Mouse (Mus musculus) lung, postnatal 0 days (tissue): ENCODE results near the gene Hba-x. TPM values are rescaled to one million over a fixed set of nuclear protein-coding genes. Genes with fewer than 3 reads are reported as not detected.

ENCODE experiments used
- ATAC-seq: fragments of 200-750 bp; cut with Nextera tagmentation; 2 replicates; pipeline ENCODE4 v1.8.0; 2017; ENCODE audit warnings: moderate library complexity
- DNase-seq: peaks from one replicate; pipeline ENCODE4 v3.0.0-alpha.2; 2016; ENCODE audit warnings: low spot score
- H3K27ac ChIP-seq: fragments of 300-500 bp; sonication (generic); 2 replicates; pipeline ENCODE4 v1.5.1; 2014; ENCODE audit warnings: antibody characterized with exemption, mild to moderate bottlenecking, low read length, mixed read lengths
- H3K27me3 ChIP-seq: fragments of 300-500 bp; sonication (generic); replicated peaks from 2 replicates; pipeline ENCODE4 v1.6.1; 2014; ENCODE audit warnings: low read length, mixed read lengths; ENCODE audit not compliant: insufficient read depth
- H3K36me3 ChIP-seq: fragments of 300-500 bp; sonication (generic); 2 replicates; pipeline ENCODE4 v1.6.1; 2014; ENCODE audit warnings: low read length, mixed read lengths; ENCODE audit not compliant: insufficient read depth
- H3K4me1 ChIP-seq: fragments of 300-500 bp; sonication (generic); 2 replicates; pipeline ENCODE4 v1.6.1; 2014; ENCODE audit warnings: antibody characterized with exemption, low read depth, low read length, mixed read lengths; ENCODE audit not compliant: insufficient read depth
- H3K4me2 ChIP-seq: fragments of 300-500 bp; sonication (generic); replicated peaks from 2 replicates; pipeline ENCODE4 v1.6.1; 2014; ENCODE audit warnings: low read depth, mild to moderate bottlenecking, low read length, moderate library complexity, mixed read lengths
- H3K4me3 ChIP-seq: fragments of 300-500 bp; sonication (generic); 2 replicates; pipeline ENCODE4 v1.5.1; 2014; ENCODE audit warnings: low read depth, low read length
- H3K9ac ChIP-seq: fragments of 300-500 bp; sonication (generic); replicated peaks from 2 replicates; pipeline ENCODE4 v1.6.1; 2014; ENCODE audit warnings: low read depth, mild to moderate bottlenecking
- H3K9me3 ChIP-seq: fragments of 300-500 bp; sonication (generic); 2 replicates; pipeline ENCODE4 v1.6.1; 2016; ENCODE audit warnings: low read length, mixed read lengths
- CTCF ChIP-seq: IDR thresholded peaks from 2 replicates; pipeline ENCODE4 v1.5.1; 2016; ENCODE audit warnings: antibody characterized with exemption, mild to moderate bottlenecking
- EP300 ChIP-seq: IDR thresholded peaks from 2 replicates; pipeline ENCODE4 v1.6.1; 2016; ENCODE audit warnings: antibody characterized with exemption, mild to moderate bottlenecking, control low read depth
- WGBS: fragments of 180-500 bp; shearing (Covaris S2); extraction: QIAGEN DNeasy Blood & Tissue Kit; methylation state at CpG from one replicate; pipeline ENCODE4 v1.1.7; 2014; 5-methylcytosine and 5-hydroxymethylcytosine counted together
- polyA plus RNA-seq: library from polyadenylated mRNA; unstranded; fragments of >200 nt; fragmentation: Nextera tagmentation; extraction: Ambion mirVana; gene quantifications from 2 replicates; pipeline ENCODE4 v1.2.1, GENCODE M21; 2015

Hba-x gene
- polyA plus RNA-seq, 1 experiment from 2014 or later: 5.0 TPM

DNA sequence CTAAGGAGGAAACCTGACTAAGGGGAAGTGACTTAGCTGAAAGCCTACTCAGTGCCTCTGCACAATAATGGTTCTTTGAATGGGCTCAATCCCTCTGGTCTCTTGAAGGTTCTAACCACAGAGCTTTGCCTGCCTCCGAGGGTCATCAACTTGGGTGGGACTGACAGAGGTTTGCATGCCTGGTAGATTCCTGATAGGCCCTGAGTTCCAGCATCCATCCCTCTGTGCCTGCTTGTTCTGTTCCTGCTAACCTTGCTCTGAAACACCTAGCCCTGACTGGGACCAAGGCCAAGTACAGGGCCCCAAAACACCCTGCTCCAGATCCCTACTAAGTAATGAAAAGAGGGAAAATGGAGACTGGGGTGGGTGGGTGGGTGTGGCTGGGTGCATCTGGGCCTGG, 27.3 kb downstream of the Hba-x start:
- TF ChIP-seq CTCF (no peak), EP300 (no peak)
- no peak overlapping the region for H3K27ac ChIP-seq
- H3K9me3 ChIP-seq: no peaks in the 10 kb centered on the region
- H3K27me3 ChIP-seq: no peaks in the 10 kb centered on the region
- DNase-seq: no peak
- no peak overlapping the region for H3K4me3 ChIP-seq
- no peak overlapping the region for H3K4me2 ChIP-seq
- no peak for ATAC-seq
- 80% methylated on average over 1 of the region's 1 CpGs for WGBS
- no peak overlapping the region for H3K9ac ChIP-seq
- H3K36me3 ChIP-seq: no peaks in the 10 kb centered on the region
- H3K4me1 ChIP-seq: no peaks in the 10 kb centered on the region

DNA sequence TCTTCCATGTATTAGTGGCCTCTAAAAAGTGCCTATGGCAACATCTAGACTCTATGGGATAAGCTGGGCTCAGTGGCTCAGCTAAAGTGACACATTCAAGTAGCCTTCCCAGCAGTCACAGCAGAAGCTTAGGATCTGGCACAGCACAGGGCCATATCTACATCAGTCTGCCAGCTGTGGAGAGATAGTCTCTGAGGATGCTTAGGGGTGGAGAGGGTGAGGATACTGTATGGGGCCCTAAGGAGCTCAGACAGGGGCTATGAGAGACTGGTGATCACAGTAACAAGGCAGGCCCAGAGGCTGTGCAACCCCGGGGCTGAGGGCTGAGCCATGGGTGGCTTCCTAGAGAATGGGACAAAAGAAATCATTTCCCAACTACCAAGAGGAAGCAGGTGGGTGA, 30.8 kb downstream of the Hba-x start:
- H3K9ac ChIP-seq: no peak overlapping the region
- no peaks in the 10 kb centered on the region for H3K9me3 ChIP-seq
- H3K27ac ChIP-seq: no peak overlapping the region
- no peaks in the 10 kb centered on the region for H3K36me3 ChIP-seq
- ATAC-seq (no peak), DNase-seq (no peak)
- WGBS: 68% methylated on average over 1 of the region's 1 CpGs
- H3K27me3 ChIP-seq: no peaks in the 10 kb centered on the region
- no peaks in the 10 kb centered on the region for H3K4me1 ChIP-seq
- no peak overlapping the region for H3K4me3 ChIP-seq
- H3K4me2 ChIP-seq: no peak overlapping the region
- no peak for TF ChIP-seq CTCF
- TF ChIP-seq EP300: no peak

DNA sequence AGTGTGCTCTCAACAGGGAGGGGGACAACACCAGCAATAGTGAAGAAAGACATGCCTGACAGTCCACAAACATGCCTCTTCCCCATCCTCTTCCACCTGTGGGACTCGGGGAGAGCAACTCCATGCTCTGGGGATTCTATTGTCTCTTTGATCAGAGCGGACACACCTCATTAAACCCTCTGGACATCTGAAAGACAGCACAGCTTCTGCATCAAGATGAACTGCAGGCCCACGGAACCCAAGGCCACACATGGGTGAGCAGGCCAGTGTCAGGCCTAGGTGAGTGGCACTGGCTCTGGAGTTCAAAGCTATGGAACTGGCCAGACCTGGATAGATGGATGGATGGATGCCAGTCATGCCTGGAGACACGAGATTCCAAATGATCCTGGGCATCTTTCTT, 33.2 kb downstream of the Hba-x start:
- no peak for TF ChIP-seq EP300
- no peak for TF ChIP-seq CTCF
- Histone ChIP-seq H3K27me3 (no peaks in the 10 kb centered on the region), H3K27ac (no peak overlapping the region), H3K9me3 (no peaks in the 10 kb centered on the region), H3K4me2 (no peak overlapping the region), H3K4me3 (no peak overlapping the region), H3K4me1 (no peaks in the 10 kb centered on the region), H3K9ac (no peak overlapping the region), H3K36me3 (no peaks in the 10 kb centered on the region)
- WGBS: 62% methylated on average over 4 of the region's 4 CpGs
- DNase-seq (no peak), ATAC-seq (no peak)

DNA sequence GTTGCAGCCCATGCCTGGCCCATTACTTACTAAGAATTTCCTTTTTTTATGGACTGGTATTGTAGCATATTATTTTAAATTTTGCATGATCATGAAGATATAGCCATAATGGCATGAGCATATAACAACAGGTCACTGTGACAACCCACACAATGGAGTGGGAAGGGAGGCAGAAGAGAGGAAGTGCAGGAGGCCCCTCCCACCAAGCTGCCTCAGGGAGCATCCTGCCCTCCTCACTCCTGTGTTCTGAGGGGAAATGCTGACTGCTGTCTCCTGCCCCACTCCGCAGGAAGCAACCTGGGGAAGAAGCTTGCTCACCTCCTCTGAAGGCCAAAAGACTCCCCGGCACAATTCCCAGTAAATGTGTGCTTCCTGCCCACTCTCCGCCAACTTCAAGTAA, 33.7 kb downstream of the Hba-x start:
- H3K27me3 ChIP-seq: no peaks in the 10 kb centered on the region
- H3K4me2 ChIP-seq: no peak overlapping the region
- WGBS: 56% methylated on average over 3 of the region's 3 CpGs
- no peaks in the 10 kb centered on the region for H3K36me3 ChIP-seq
- TF ChIP-seq CTCF: no peak
- TF ChIP-seq EP300: no peak
- no peak overlapping the region for H3K4me3 ChIP-seq
- no peaks in the 10 kb centered on the region for H3K4me1 ChIP-seq
- ATAC-seq (no peak), DNase-seq (no peak)
- H3K9me3 ChIP-seq: no peaks in the 10 kb centered on the region
- no peak overlapping the region for H3K27ac ChIP-seq
- H3K9ac ChIP-seq: no peak overlapping the region

DNA sequence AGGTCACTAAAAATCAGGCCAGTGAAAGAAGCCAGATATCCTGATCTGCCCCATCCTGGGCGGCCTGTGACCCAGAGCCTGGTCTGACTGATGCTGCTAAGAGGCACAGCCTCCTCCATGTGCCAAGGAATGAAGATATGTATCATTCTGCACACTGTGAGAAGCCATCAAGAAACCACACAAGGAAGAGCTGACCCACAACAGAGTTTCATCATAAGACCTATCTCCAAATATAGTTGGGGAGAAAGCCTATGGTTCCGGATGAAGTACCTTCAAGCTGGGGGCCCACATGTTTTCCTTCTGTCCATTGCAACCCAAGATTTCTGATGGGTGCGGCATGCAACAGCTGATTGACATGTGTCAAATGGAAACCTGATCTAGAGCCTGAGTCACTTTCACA, 39.8 kb downstream of the Hba-x start:
- Histone ChIP-seq H3K36me3 (no peaks in the 10 kb centered on the region), H3K4me1 (no peaks in the 10 kb centered on the region), H3K4me2 (no peak overlapping the region)

DNA sequence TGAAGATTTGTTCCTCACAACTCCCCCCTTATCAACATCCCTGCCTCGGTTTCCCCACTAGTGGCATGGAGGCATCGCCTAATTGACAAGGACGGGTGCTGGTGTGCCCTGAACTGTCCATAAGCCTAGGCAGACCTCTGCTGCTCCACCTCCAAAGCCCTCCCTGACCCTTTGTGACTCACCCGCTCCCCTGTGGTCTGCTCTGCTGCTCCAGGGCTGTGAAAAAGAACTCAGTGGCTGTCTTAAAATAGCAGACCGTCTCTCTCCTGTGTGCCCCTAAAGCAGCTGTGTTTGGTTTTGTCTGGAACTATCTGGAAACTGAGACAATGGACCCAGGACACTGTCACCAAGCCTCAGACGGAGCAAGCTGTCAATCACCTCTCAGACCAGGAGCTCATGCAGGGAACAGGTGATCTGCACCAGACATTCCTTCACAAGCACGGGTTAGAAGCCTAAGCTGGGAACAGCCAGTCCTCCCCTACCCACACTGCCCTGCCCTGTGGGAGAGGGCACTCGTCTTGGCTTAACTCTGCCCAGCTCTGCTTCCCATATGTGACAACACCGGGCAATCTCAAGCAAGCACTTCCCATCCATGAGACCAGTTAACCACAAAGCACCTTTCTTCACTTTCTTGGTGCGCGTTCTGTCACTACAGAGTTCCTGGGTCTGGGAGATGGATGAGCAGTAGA, 44.5 kb downstream of the Hba-x start:
- H3K4me1 ChIP-seq: no peaks in the 10 kb centered on the region
- H3K9me3 ChIP-seq: no peaks in the 10 kb centered on the region
- DNase-seq (no peak), ATAC-seq (no peak)
- TF ChIP-seq CTCF (no peak), EP300 (no peak)
- H3K36me3 ChIP-seq: no peaks in the 10 kb centered on the region
- no peaks in the 10 kb centered on the region for H3K27me3 ChIP-seq
- no peak overlapping the region for H3K9ac ChIP-seq
- WGBS: 58% methylated on average over 11 of the region's 11 CpGs
- H3K4me3 ChIP-seq: no peak overlapping the region
- H3K4me2 ChIP-seq: no peak overlapping the region
- no peak overlapping the region for H3K27ac ChIP-seq

More for the DNA sequence above, 39.8 kb downstream of the Hba-x start:
- no peak for TF ChIP-seq CTCF
- TF ChIP-seq EP300: no peak
- H3K27ac ChIP-seq: no peak overlapping the region
- no peak for DNase-seq
- 73% methylated on average over 3 of the region's 3 CpGs for WGBS
- H3K9ac ChIP-seq: no peak overlapping the region
- no peak overlapping the region for H3K4me3 ChIP-seq
- ATAC-seq: no peak
- H3K9me3 ChIP-seq: no peaks in the 10 kb centered on the region
- no peaks in the 10 kb centered on the region for H3K27me3 ChIP-seq

DNA sequence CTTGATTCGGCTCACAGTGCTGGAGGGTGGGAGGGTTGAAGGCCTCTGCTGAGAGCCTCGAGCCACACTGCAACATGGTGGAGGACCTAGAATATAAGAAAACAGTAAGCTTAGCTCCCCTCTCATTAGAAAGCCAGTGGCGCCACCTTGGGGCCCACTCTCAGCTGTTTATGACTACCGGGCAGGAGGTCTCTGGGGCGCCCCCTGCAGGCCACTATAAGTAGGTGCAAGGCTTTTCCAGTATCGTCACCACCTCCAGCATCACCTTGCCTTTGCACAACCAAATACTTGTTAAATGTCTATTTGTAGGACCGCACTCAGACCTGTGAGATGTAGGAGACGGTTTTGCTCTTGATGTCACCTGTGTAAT, 45.0 kb downstream of the Hba-x start:
- ATAC-seq (peak; percentile 57), DNase-seq (peak; percentile 71)
- TF ChIP-seq EP300 (no peak), CTCF (peak; percentile 85)
- Histone ChIP-seq H3K4me2 (no peak overlapping the region), H3K9ac (no peak overlapping the region), H3K4me3 (no peak overlapping the region), H3K9me3 (no peaks in the 10 kb centered on the region), H3K27me3 (no peaks in the 10 kb centered on the region), H3K27ac (no peak overlapping the region), H3K4me1 (no peaks in the 10 kb centered on the region), H3K36me3 (no peaks in the 10 kb centered on the region)
- 33% methylated on average over 8 of the region's 8 CpGs for WGBS
